Mouse (Mus musculus) NIH3T3 (cell line): ENCODE measurements around the gene Coro1b.
"Not testable (repeated sequence)": the region's sequence is repeated elsewhere in the genome, so short reads cannot be mapped to it uniquely, and the experiment has no call there.

Experiments used
- DNase-seq: peaks from one replicate; pipeline ENCODE4 v3.0.0-alpha.2; 2012; ENCODE audit warnings: low read depth

Coro1b gene

GRCm38 (mm10) chr19:4120496-4120895, 27.9 kb upstream of the Coro1b start:
- no peak for DNase-seq

- DNase-seq: peak; percentile 99
Observed at GRCm38 (mm10) chr19:4121097-4121805, 27.2 kb upstream of the Coro1b start.

- not testable (repeated sequence) for DNase-seq
Observed at GRCm38 (mm10) chr19:4121896-4122295, 26.5 kb upstream of the Coro1b start.

- DNase-seq: peak; percentile 46
Observed at GRCm38 (mm10) chr19:4122411-4123370, 25.7 kb upstream of the Coro1b start.

DNA sequence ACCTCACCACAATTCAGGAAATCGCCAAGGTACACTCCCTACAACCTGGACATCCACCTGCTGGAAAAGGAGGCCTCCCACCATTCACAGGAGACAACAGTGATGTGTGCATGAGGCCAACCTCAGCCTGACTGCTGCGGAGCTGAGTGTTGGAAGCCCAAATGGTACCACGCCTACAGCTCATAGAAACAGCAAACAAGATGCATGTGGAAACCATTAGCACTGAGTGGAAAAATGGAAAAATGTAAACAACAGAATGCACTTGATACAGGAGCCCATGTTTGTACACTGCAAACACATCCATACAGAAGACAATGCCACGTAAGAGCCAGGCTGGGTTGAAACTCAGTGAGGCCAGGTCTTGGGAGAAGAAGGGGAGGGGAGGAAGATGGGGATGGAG, 24.0 kb upstream of the Coro1b start:
- peak; percentile 52 for DNase-seq

DNA sequence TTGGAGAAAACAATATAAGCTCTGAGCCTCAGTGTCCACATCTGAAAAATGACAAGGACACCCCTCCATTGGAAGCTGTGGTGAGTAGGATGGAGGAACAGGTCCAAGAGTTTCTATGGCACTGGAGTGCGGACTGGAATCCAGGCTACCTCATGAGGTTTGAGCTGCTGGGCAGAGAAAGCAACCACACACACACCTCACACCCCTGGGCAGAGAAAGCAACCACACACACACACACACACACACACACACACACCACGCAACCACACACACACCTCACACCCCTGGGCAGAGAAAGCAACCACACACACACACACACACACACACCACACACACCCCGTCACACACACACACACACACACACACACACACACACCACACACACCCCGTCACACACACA, 23.2 kb upstream of the Coro1b start:
- peak; percentile 60 for DNase-seq

- peak; percentile 99 for DNase-seq
Observed at GRCm38 (mm10) chr19:4125741-4126696, 22.4 kb upstream of the Coro1b start, which contains the start of gene Aip. Aip (minus strand) TSS chr19:4125858.

DNA sequence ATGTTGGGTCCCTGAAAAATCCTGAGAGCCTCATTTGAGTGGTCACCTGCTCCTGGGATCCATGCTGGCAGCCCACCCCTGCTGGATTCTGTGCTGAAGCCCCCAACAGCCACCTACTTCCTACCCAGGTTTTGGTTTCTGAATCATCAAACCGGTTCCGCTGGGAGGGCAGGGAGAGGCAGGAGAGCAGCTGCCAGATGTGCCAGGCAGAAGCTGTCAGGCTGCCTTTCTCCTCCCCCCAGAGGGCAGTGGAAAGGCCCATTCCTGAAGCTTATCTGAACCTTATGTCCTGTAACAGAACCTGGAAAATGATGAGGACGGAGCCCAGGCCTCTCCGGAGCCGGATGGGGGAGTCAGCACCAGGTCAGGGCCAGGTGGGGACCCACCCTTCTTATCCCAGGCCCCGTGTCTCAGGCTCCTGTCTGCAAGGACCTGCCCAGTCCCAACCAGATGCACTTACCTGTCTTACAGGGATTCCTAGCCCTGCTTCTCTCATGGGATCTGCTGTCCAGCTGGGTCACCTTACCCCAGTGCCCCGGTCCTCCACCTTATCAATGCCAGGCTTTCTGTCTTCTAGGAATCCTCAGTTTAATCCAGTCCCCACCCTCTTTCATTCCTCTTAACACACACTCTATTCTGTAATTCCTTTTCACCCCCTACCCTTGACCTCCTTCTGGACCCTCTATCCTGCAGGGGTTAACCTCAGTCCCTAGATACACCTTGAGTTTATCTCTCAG, 21.5 kb upstream of the Coro1b start:
- DNase-seq: peak; percentile 65

- no peak for DNase-seq
Observed at GRCm38 (mm10) chr19:4129462-4129861, 19.0 kb upstream of the Coro1b start.

GRCm38 (mm10) chr19:4130106-4130505, 18.3 kb upstream of the Coro1b start:
- no peak for DNase-seq

- no peak for DNase-seq
Observed at GRCm38 (mm10) chr19:4131075-4131474, 17.3 kb upstream of the Coro1b start.

GRCm38 (mm10) chr19:4131768-4132167, 16.7 kb upstream of the Coro1b start:
- DNase-seq: no peak

DNA sequence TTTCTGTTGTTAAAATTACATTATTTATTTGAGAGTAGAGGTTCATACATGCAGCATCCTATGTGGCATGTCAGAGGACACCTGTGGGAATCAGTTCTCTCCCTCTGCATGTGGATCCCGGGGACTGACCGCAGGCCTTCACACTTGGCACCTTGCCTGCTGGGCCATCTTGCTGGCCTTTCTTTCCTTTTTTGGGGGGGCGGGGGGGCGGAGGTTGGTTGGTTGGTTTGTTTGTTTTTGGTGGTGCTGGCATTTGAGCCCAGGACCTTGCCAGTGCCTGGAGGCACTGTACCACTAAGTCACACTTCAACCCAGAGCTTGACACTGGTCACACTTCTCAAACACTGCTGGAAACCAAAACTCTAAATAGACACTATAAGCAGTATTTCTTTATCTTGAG, 14.1 kb upstream of the Coro1b start:
- DNase-seq: no peak

DNA sequence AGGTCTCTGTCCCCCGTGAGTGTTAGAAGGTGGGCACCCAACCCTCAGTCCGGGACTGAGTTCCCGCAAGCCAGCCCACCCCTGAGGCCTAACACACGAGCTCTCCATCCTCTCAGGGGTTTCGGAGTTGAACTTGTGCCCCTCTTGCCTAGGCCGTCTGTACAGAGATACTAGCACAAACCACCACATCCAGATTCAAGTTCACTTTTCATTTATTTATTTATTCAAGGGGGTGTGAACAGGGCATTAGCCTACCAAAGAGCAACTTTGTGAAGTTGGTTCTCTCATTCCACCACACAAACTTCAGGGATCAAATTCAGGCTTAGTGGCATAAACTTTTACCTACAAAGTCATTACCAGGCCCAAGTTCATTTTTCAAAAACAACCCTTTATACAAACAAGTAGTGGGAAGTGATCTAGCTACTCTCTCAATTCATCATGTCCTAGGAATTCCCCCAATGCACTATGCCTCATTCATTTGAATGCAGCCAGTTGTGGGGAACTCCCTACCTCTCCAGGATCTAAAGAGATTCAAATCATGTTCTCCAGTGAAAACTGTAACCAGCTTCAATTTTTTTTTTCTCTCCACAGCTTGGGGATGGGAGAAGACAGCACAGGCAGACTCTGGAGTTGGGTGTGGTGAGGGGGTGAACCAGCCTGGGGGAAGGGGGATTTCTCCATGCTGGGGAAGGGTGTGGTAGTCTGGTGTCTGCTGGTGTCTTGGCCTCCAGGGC, 13.0 kb upstream of the Coro1b start:
- peak; percentile 36 for DNase-seq

GRCm38 (mm10) chr19:4135963-4136345, 12.5 kb upstream of the Coro1b start:
- peak; percentile 59 for DNase-seq

DNA sequence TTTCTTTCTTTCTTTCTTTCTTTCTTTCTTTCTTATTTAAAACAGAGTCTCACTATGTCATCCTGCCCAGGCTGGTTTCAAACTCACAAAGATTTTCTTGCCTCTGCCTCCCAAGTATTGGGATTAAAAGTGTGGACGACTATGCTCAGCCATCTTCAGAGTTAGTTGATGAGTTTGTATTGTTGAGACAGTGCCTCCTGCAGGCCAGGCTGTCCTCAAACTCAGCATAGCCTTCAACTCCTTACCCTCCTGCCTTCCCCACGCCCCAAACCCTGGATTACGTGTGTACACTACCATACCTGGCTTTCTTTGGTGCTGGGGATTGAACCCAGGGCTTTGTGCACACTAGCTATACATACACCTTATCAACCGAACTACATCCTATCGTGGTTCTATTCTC, 12.0 kb upstream of the Coro1b start:
- DNase-seq: peak; percentile 48

GRCm38 (mm10) chr19:4137913-4138312, 10.5 kb upstream of the Coro1b start:
- no peak for DNase-seq

DNA sequence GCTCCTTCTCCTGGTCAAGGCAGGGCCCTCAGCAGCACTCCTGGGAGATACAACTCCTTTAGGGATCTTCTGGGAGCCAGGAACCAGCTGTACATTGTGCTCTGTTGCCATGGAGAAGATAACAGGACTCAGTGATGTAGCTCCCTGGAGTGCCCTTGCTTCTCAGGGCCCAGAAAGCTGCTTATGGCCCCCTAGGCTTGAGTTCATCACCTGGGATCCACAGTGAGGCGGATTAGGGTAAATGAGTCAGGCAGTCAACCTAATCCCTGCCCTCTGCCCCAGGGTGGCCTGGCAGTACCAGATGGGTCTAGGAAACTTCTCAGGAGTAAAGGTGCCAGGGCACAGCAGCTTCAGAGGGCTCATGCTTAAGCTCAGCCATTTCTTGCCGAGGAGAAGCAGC, 9.0 kb upstream of the Coro1b start, which contains the start of gene Gpr152:
TSS of gene Gpr152 (plus strand) at position 342 of the 400 bp plus-strand sequence.
- DNase-seq: no peak

DNA sequence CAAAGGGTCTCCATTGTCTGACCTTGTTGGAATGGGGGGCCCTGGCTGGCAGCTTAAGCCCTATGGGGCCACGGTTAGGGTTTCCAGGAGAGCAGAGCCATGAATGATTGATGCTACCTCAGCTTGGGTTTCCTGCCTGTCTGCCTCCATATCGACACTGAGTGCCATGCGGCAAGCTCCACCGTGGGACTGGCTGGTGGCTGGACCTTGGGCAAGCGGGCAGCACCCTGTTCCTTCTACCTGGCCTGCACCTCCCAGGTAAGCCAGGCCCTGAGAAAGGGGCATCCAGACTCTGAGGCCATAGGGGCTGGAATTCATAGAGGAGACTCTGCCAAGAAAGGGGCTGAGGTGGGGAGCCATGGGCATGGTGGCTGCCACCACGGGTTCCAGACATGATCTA, 8.3 kb upstream of the Coro1b start:
- no peak for DNase-seq

DNA sequence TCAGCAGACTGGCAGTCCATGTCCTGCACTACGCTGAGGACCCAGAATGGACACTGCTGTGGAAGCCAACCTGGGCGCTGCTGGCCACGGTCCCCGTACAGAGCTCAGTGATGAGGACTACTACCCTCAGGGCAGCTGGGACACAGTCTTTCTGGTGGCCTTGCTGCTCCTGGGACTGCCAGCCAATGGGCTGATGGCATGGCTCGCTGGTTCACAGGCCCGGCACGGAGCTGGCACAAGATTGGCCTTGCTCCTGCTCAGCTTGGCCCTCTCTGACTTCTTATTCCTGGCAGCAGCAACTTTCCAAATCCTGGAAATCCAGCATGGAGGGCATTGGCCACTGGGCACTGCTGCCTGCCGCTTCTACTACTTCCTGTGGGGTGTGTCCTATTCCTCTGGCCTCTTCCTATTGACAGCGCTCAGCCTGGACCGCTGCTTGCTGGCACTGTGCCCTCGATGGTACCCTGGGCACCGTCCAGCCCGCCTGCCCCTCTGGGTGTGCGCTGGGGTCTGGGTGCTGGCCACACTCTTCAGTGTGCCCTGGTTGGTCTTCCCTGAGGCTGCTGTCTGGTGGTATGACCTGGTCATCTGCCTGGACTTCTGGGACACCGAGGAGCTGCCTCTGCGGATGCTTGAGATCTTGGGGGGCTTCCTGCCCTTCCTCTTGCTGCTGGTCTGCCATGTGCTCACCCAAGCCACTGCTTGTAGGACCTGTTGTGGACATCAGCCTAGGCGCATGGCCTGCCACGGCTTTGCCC, 5.8 kb upstream of the Coro1b start:
- no peak for DNase-seq
